Mouse (Mus musculus) ovary, postnatal 10 days (tissue): ENCODE measurements around the gene Tor1aip2.
"Not testable (repeated sequence)": the region's sequence is repeated elsewhere in the genome, so short reads cannot be mapped to it uniquely, and the experiment has no call there.

Source experiments
- DNase-seq: peaks from one replicate; pipeline ENCODE4 v3.0.0; 2022; ENCODE audit warnings: low spot score

The Tor1aip2 gene

GRCm38 (mm10) chr1:156035269-156035929 lies at the start of gene Tor1aip2:
Gene Tor1aip2 (plus strand): TSS chr1:156035403.
- no peak for DNase-seq

GRCm38 (mm10) chr1:155987625-155988024 lies 47.6 kb upstream of the Tor1aip2 start:
- no peak for DNase-seq

GRCm38 (mm10) chr1:155989387-155989786 lies 45.8 kb upstream of the Tor1aip2 start:
- no peak for DNase-seq

GRCm38 (mm10) chr1:155990391-155990790 lies 44.8 kb upstream of the Tor1aip2 start:
- no peak for DNase-seq

GRCm38 (mm10) chr1:155994524-155994923 lies 40.7 kb upstream of the Tor1aip2 start:
- DNase-seq, result no peak

GRCm38 (mm10) chr1:155995612-155996011 lies 39.6 kb upstream of the Tor1aip2 start:
- no peak for DNase-seq

GRCm38 (mm10) chr1:156002366-156002765 lies 32.8 kb upstream of the Tor1aip2 start:
- DNase-seq, result no peak

- DNase-seq, result no peak
Measured at GRCm38 (mm10) chr1:156003201-156003935, 31.8 kb upstream of the Tor1aip2 start.

GRCm38 (mm10) chr1:156005906-156006305 lies 29.3 kb upstream of the Tor1aip2 start:
- no peak for DNase-seq

GRCm38 (mm10) chr1:156009003-156009402 lies 26.2 kb upstream of the Tor1aip2 start:
- no peak for DNase-seq

- DNase-seq, result no peak
Measured at GRCm38 (mm10) chr1:156019800-156020199, 15.4 kb upstream of the Tor1aip2 start.

- no peak for DNase-seq
Measured at GRCm38 (mm10) chr1:156020402-156020801, 14.8 kb upstream of the Tor1aip2 start.

GRCm38 (mm10) chr1:156024831-156025503 lies 10.2 kb upstream of the Tor1aip2 start:
- no peak for DNase-seq

- DNase-seq, result no peak
Measured at GRCm38 (mm10) chr1:156027849-156028248, 7.4 kb upstream of the Tor1aip2 start.

- no peak for DNase-seq
Measured at GRCm38 (mm10) chr1:156028340-156028975, 6.7 kb upstream of the Tor1aip2 start.

GRCm38 (mm10) chr1:156033921-156034320 lies 1.3 kb upstream of the Tor1aip2 start:
- DNase-seq, result no peak

- no peak for DNase-seq
Measured at GRCm38 (mm10) chr1:156034661-156035060, 542 bp upstream of the Tor1aip2 start.

- DNase-seq, result peak; percentile 96
Measured at GRCm38 (mm10) chr1:156035930-156036737, 931 bp downstream of the Tor1aip2 start, which contains the start of gene Tor1aip1. Gene Tor1aip1 (minus strand): TSS chr1:156036480.

GRCm38 (mm10) chr1:156037144-156037583 lies 2.0 kb downstream of the Tor1aip2 start:
- DNase-seq, result no peak

GRCm38 (mm10) chr1:156039989-156040388 lies 4.8 kb downstream of the Tor1aip2 start:
- DNase-seq, result not testable (repeated sequence)

GRCm38 (mm10) chr1:156040731-156041401 lies 5.7 kb downstream of the Tor1aip2 start:
- peak; percentile 63 for DNase-seq
